Mouse (Mus musculus) adrenal gland, adult 8-10 months (tissue): Measurements from ENCODE around the gene Prpf4. TPM values are rescaled to one million over a fixed set of nuclear protein-coding genes. Genes with fewer than 3 reads are reported as not detected.
A peak's percentile ranks its signal among the peaks of the same experiment; 100 is the strongest.

ENCODE experiments used
- DNase-seq: peaks from one replicate; pipeline ENCODE4 v3.0.0; 2022
- total RNA-seq, 4 experiments: library from RNA; stranded (reverse); gene quantifications; 2 replicates each; pipeline ENCODE4 v1.2.4; 2022

Prpf4 gene
- 10 to 100 TPM; 28.6 to 37.7 (median 31.1) TPM for total RNA-seq

DNA sequence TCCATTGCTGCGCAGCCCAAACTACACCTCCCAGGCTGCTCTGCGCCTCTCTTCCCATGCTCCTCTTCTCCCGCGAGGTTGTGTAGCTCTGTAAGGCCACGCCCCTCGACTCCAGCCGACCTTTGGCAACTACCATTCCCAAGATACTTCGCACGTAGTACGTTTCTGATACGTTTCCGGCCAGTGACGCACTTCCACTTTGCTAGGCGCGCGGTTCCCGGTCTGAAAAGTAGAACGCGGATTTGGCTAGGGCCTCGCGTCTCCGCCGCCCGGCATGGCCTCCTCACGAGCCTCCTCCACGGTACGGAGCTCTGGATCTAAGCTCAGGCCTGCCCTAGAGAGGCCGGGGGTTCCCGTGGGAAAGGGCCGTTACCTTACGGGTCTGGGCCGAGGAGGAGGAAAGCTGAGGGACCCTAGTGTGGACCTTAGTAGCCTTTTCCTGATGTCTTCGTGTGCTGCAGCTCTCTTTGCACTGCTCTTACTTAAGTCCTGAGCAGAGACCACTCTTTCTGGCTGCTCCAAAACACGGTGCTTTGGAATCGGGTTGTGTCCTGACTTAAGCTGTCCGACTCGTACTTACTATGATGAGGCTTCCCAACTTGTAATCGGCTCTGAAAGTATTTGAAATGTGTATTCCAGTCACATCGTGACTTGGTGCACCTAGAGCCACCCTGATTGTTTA lies at the start of gene Prpf4, which contains the start of gene Cdc26:
Prpf4 (plus strand) TSS at position 197 of the 682 bp plus-strand sequence.
Cdc26 (minus strand) TSS at position 42 of the 682 bp plus-strand sequence.
- peak; percentile 99 for DNase-seq

DNA sequence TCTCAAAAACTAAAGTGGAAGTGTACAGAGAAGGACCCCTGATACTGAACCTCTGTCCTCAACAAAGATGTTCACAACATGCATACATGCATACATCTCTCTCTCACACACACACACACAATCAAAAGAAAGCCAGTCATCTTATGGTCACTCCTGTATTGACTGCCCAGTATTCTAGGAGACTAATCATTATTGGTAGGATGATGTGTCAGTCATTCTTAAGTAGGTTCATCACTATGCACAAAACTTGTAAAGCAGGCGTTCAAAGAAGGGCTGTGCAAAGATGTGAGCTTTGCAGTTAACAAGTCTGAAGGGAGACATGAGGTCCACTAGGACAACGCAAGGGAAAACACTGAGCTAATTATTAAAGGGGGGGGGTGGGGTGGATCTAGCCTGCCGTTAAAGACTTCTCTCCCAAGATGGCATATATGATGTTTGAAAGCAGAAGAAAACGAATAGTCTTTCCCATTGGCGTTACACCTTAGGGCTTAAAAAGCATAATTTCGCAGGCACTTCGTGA lies 49.3 kb upstream of the Prpf4 start:
- no peak for DNase-seq

DNA sequence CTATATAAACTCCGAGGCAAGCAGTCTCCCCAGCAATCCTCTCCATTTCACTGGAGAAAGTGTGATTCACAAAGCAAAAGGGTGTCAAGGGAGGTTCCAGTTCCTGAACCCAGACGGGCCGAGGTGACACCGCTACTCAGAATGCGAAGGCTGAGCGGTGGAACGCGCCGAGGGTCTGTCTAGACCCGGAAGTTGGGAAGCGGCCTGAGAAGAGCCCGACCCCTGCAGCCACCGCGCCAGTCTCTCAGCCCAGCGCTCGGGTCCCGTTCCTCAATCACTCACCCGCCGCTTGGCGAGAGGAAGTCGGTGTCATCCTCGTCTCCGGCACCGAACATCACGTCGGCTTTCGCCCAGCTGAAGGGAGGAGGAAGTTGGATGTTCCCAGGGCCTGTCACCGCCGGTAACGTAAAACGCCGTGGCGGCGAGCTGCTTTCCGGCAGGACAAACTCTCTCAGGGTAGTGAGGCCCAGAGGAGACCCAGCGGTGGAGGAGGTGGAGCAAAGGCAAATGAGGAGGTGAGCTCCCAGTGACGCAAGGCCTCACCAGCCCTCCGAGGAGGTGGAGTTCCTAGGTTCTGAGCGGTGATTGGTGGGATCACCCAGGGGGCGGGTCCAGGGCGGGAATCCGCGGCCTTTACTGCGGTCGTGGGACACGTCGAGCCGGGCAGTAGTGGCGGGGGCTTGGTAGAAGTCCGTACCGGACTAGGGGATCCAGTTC lies 48.4 kb upstream of the Prpf4 start, which contains the start of the genes Fkbp15 and Slc31a1:
Fkbp15 (minus strand) TSS at position 461 of the 717 bp plus-strand sequence.
Slc31a1 (plus strand) TSS at position 640 of the 717 bp plus-strand sequence.
- peak; percentile 98 for DNase-seq

DNA sequence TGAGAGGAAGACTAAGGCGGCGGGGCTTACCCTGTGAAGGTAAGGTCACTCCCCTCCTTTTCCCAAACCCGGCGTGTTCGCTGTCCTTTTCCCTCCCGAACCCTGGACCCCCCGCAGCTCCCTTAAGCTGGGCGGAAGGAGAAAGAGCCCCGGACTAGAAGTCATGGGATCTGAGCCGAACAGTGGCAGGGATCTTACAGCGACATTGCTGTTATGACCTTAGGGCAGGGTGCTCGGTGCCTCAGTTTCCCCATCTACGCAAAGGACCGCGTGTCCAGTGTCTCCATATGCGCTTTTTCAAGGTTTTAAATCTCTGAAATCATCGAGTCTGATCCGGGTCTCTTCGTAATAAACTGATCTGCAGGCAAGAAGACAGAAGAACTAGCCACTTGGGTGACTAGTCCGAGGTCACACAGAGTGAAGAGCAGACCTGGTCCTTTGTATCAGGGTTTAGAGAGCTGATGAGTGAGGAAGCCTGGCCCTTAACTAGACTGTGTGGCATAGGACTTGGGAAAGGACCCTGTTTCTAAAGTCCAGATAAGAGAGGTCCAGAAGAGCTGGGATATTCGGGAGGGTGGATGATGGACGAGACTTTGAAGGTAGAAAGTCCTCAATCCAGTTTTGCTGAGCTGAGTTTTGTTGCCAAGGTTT lies 47.7 kb upstream of the Prpf4 start:
- no peak for DNase-seq

DNA sequence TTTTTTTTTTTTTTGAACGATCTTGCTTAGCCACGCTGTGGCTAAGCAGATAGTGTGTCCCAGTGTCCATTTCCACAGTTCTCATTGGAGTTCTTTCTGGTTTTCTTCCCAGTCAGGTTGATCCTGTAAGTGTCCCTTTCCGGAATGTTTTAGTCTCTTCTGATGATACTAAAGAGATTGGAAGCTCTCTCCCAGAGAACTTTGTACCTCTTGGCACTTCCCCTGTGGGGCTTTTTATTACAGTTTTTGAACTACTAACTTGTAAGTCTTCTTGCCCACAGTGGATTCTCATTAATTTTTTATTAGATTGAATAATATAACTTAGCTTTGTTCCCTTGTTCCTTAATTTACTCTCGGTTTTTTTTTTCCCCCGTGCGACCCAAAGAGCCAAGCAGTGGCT lies 47.0 kb upstream of the Prpf4 start:
- DNase-seq = no peak

DNA sequence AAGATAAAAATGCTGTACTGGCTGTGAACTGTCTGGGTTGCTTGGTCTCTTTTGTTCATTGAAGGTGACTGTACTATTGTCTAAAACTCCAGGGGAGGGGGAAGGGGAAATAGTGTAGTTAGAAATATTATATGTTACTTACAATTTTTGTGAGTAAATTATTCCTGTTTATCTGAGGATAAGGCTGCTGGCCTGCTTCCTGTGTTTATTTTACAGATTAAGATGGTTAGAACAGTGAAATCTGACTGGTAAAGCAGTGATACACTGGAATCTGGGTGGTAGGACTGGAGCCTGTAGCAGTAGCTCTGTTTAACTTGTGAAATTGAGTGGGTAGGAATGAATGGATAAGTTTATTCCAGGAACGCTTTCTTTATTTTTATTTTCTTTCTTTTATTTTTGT lies 46.6 kb upstream of the Prpf4 start:
- no peak for DNase-seq

DNA sequence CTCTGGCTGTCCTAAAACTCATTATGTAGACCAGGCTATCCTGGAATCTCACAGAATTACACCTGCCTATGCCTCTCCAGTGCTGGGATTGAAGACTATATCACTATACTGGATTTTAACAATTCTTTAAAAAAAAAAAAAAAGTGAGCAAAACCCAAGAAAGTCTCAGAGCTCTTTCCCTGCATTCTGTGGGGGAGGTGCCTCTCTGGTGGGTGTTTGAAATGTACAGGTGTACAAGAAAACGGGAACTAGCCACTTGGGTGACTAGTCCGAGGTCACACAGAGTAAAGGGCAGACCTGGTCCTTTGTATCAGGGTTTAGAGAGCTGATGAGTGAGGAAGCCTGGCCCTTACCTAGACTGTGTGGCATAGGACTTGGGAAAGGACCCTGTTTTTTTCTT lies 46.2 kb upstream of the Prpf4 start:
- DNase-seq = no peak

DNA sequence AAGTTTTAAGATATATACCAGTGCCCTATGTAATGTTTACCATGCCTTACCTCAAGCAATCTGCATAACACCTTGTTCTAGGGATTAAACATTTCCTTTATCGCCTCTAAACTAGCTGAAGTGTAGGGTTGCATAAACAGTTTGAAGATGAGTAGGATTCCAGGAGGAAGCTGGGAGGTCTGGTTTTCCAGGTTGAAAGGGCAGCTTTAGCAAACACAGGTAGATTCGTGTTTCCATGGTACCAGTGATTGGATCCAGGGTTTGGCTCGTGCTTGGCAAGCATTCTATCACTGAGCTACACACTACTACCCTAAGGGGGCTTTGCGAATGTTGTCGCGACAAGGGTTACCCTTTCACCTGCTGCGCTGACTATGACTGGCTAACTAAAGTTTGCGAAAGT lies 44.3 kb upstream of the Prpf4 start:
- DNase-seq = no peak

DNA sequence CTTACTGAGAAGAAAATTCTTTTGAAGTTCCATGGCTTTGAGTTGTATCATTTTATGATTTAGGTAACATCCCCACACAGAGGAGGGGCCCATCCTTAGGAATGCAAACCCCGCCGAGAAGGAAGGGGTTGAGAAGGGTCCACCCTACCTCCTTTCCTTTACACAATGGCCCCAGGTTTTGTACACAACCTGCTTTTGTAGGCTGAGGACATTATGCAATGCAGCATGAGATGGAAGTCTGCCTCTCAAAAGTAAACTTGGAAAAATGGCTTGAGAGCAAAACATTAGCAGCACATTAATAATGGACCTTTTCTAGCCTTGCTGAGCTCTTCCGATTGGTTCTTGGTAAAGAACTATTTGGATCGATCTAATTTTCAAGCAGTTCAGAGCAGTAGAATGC lies 42.3 kb upstream of the Prpf4 start:
- no peak for DNase-seq

DNA sequence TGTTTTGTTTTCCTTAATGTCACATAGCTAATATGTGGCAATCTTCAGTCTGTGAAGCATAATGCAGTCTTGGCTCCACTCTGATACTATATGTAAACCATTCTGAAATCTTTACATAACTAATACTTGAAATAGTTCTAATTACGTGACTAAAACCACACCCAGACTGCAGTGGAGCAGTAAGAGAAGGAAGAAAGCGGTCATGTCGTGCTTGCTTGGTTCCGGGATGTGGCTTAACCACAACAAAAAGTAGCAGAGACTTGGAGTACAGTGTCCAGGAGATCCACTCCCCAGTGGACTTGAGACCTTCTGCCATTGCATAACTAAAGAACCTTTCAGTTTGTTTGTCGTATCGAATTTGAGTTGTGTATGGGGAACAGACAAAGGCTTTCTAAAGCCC lies 41.0 kb upstream of the Prpf4 start:
- DNase-seq = no peak

DNA sequence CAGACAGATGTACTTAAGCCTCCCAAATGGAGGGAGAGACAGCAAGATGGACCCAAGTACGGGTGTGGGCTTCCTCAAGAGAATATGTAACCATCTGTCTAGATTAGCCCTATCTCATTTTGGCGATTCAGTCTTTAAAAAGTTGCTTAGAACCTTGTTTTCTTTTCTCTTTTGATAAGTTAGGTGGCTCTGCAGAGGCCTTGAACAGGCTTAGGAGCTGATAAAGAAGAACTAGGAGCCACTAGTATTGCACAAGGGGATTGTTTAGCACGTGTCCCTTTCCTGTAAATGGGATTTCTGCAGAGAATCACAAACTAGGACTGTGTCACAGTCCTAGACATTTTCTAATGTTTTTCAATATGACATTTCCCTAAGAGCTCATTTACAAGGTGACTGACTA lies 39.5 kb upstream of the Prpf4 start:
- no peak for DNase-seq

DNA sequence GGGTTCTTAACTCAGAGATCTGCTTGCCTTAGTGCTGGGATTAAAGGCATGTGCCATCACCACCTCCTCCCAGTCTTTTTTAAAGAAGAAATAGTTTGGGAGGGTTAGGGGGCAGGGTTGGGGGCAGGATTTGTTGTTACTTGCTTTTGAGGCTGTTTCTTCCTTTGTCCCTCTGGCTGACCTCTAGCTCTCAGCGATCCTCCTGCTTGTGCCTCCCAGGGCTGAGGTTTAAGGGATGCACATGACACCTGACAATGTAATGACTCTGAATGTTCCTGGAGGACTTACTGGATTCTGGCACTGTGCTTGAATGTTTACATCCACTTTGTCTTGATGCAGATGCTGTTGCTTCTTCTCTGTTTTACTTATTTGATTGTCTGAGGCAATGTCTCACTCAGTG lies 36.2 kb upstream of the Prpf4 start:
- DNase-seq = no peak

DNA sequence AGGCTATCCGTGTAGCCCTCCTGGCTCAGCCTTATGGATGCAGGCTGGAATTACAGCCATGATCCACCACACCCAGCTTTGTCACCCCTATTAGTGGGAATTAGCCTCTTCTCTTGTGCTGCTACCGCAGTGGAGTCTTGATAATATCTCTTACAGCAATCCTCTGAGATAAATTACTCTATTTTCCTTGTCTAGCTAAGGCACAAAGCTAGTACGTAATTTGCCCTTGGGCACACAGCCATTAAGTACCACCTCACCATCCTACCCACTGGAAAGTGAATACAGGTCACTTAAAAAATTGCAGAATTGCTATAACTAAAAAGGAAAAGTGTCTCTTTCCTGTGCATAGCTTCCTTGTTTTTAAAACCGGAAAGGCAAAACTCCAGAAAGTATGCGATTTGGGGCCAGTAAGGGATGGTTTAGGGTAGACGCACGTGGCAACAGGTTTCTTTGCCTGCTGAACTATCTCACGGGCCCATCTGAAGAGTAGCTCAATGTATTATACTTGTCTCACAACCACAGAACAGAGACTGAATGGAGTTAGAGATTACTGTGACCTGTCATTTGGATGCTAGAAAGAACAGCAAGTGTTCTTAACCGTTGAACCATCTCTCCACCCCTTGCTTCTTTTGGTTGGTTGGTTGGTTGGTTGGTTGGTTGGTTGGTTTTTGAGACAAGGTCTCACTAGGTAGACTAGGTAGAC lies 35.6 kb upstream of the Prpf4 start:
- DNase-seq = no peak

DNA sequence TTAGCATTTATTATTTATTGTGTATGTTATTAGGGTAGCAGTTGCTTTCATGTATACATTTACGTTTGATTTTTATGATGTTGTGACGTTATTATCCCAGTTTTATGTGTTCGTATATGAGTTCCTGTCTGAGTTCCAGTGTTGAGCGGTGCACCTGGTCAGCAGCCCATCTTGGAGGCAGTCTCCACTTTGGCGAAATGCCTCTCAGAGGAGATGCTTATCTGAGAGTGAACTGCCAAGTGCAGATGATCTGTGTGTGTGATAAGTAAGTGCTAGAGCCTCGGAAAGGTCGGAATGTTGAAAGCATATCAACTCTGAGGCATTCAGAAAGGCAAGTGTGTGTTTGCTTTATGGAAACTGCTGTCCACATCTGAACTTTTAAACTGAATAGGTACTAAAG lies 34.9 kb upstream of the Prpf4 start:
- no peak for DNase-seq

DNA sequence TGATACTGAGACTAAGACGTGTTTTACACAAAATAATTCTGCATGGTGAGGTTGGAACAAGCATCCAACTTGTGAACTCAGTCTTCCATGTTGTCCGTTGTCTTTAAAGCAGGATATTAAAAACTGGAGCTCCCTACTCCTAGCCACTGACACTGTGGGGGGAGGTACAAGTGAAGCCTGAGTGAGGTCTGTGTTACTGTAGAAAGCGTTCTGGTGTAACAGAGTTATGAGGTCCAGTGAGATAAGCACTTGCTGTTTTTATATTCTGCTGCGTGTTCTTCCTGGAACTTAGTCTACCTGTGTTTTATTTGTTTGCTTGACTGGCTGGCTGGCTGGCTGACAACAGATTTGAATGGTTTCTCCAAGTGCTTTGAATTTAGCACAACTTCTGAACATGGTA lies 34.3 kb upstream of the Prpf4 start:
- DNase-seq = no peak

DNA sequence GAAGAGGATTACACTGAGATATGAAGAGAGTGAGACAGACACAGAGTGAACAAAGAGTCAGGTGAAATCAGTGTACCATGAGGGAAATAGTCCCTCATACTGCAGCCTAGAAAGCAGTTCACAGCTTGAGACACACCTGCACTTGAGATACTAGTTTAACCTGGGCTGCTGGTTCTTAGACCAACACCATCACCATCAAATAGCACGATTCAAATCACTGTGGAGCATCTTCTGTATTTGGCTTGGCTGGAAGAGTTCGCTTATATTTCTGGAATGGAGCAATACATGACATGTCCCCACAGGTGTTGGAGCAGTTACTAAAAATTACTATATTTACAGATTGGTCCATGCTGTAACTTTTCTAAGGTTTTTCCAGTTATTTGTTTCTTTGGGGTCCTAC lies 32.5 kb upstream of the Prpf4 start:
- DNase-seq = no peak

DNA sequence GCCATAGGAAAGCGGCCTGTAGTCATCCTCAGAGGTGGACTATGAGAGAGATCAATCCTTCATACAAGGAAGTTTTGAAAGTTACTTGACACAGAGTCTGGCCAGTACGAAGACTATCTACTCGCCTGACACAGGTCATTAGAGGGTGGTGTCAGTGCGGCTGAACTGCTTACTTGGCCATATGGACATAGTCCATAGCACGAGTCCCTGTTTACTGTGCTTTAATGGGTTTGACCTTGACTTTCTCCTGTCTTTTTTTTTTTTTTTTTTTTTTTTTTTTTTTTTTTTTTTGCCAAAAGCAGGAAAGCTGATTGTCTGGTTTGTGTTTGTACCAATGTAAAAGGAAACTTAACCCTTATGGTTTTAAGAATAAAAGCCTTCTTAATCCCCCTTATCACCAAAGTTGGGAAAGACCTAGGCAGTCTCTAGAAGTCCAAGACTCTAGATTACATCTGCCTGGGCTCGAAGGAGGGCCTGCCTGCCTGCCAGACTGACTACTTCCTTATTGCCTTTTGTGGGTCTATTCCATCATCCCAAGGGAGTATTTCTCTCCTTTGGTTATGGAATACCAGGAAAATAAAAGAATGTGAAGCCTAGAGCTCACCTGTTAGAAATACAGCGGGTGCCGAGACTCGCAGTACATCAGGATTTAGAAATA lies 28.7 kb upstream of the Prpf4 start:
- no peak for DNase-seq

DNA sequence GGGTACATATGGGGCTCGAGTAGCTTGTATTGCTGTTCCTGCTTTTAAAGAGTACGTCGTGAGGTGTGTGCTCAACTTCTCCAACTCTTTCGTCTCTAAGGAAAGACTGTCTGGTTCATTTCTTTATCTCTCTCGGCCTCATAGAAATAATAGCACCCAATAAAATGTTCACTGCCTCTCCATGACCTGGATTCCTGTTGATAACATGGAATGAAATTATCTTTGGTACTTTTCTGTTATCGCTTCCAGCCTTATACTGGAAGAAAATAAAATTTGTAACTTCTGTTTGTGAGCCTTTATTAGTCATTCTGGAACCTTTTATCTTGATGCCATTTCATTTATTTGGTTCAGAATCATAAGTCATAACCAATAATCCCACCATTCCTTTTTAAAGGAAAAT lies 25.4 kb upstream of the Prpf4 start:
- DNase-seq = no peak

DNA sequence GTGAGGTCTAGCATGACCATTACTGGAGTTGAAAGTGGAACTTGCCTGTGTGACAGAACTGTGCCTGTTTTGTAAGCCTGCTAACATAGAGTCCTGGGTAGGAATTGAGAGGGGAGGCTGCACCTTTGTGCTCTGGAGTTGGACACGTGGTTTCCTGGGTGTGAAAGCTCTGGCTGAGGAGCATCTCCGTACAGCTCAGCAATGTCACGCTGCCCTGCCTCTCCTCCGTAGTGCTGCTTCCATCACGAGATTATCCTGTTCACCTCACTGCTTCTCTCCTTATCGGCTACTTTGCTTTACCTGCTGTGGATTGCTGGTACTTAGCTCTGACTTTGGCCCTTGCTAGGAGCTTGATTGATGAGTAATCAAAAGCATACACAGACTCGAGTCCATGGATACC lies 24.8 kb upstream of the Prpf4 start:
- DNase-seq = no peak

DNA sequence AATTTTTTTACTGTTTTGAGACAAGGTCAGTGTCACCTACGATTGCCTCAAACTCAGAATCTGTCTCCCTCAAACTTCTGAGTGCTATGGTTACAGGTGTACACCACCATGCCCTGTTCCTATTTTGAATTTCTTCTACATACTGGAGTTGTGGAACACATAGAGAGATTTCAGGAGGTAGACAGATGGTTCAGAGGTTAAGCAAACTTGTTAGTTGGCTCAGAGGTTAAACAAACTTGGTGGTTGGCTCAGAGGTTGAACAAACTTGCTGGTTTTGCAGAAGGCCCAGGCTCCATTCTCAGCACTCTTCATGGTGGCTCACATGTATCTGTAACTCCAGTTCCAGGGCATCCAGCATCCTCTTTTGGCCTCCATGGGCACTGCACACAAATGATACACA lies 24.4 kb upstream of the Prpf4 start:
- no peak for DNase-seq

DNA sequence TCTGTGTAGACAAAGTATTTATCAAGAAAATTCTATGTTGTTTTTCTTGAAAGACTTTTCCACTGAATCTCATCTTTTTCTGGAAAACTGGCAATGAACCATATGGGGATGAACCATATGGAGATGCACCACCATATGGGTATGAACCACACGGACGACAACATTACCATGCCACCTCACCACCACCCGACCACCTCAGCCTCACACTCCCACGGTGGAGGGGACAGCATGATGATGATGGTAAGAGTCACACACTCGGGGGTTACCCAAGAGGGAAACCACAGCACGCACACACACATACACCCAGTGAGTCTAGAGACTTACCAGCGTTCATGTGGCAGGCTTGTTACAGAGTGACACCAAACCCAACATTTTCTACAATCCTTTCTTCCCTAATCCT lies 23.2 kb upstream of the Prpf4 start:
- no peak for DNase-seq
